Mouse (Mus musculus) thymus, adult 2 months (tissue): ENCODE results near the gene Chmp2a. TPM values are rescaled to one million over a fixed set of nuclear protein-coding genes. Genes with fewer than 3 reads are reported as not detected.

Experiments
- DNase-seq: peaks from one replicate; pipeline ENCODE4 v3.0.0; 2021
- H3K27ac ChIP-seq: fragments of 200-500 bp; 2 replicates; pipeline ENCODE4 v1.5.1; 2012; ENCODE audit warnings: low read length, control low read depth; ENCODE audit not compliant: control insufficient read depth, insufficient read depth
- H3K27me3 ChIP-seq: fragments of 200-500 bp; 2 replicates; pipeline ENCODE4 v1.6.1; 2012; ENCODE audit warnings: mild to moderate bottlenecking, low read length, moderate library complexity, mixed read lengths; ENCODE audit not compliant: control insufficient read depth, insufficient read depth
- H3K36me3 ChIP-seq: fragments of 200-500 bp; 2 replicates; pipeline ENCODE4 v1.6.1; 2012; ENCODE audit warnings: mild to moderate bottlenecking, low read length, moderate library complexity; ENCODE audit not compliant: control insufficient read depth, insufficient read depth
- H3K4me1 ChIP-seq: fragments of 200-500 bp; replicated peaks from 2 replicates; pipeline ENCODE4 v1.6.1; 2012; ENCODE audit warnings: low read length; ENCODE audit not compliant: control insufficient read depth, insufficient read depth
- H3K4me3 ChIP-seq: fragments of 200-500 bp; 2 replicates; pipeline ENCODE4 v1.5.1; 2012; ENCODE audit warnings: mild to moderate bottlenecking, low read length, control low read depth, moderate library complexity; ENCODE audit not compliant: control insufficient read depth, insufficient read depth
- CTCF ChIP-seq: fragments of 200-500 bp; IDR thresholded peaks from 2 replicates; pipeline ENCODE4 v1.5.1; 2012; ENCODE audit warnings: mild to moderate bottlenecking, control low read depth, low read length, moderate library complexity, borderline replicate concordance; ENCODE audit not compliant: control insufficient read depth, poor library complexity, insufficient read depth; ENCODE audit errors: extremely low read depth
- POLR2A ChIP-seq: fragments of 200-500 bp; IDR thresholded peaks from 2 replicates; pipeline ENCODE4 v1.6.1; 2012; ENCODE audit warnings: mild to moderate bottlenecking, low read length, control low read depth, moderate library complexity; ENCODE audit not compliant: control insufficient read depth, poor library complexity, insufficient read depth; ENCODE audit errors: extremely low read depth
- WGBS: fragments of 180-500 bp; shearing (Covaris S2); methylation state at CpG from one replicate; pipeline ENCODE4 v1.1.7; 2018; 5-methylcytosine and 5-hydroxymethylcytosine counted together
- polyA plus RNA-seq: library from polyadenylated mRNA; depleted of rRNA; stranded (reverse); fragments of >200 nt; gene quantifications from 2 replicates; pipeline ENCODE4 v1.2.3, GENCODE M21; 2012

Chmp2a gene
- polyA plus RNA-seq, 1 experiment: 65.7 TPM

DNA sequence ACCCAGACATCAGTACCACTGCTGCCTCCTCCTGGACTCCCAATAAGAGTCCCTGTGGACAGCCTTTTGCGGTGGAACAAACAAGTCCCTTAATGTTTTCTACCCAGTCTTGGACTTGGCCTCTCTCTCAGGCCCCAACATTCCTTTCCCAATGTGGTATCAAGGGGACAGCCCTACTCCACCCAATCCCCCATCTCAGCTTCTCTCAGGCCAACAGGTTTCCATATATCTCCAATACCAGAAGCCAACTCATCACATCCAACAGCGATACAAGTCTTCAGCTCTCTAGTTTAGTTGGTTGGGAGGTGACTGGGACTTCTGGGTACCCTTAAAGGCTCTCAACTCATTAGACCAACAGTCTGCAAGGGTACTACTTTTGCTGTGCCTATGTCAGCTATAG lies 18.9 kb upstream of the Chmp2a start:
- no peaks in the 10 kb centered on the region for H3K27me3 ChIP-seq
- H3K4me3 ChIP-seq: no peak overlapping the region
- 96% methylated on average over 2 of the region's 2 CpGs for WGBS
- no peak for DNase-seq
- no peak for TF ChIP-seq POLR2A
- no peak for TF ChIP-seq CTCF
- H3K36me3 ChIP-seq: no peaks in the 10 kb centered on the region
- no peak overlapping the region for H3K27ac ChIP-seq
- H3K4me1 ChIP-seq: 0 out of 2 replicates have a peak, but pooled peaks cover 2% of the 10 kb centered on the region

DNA sequence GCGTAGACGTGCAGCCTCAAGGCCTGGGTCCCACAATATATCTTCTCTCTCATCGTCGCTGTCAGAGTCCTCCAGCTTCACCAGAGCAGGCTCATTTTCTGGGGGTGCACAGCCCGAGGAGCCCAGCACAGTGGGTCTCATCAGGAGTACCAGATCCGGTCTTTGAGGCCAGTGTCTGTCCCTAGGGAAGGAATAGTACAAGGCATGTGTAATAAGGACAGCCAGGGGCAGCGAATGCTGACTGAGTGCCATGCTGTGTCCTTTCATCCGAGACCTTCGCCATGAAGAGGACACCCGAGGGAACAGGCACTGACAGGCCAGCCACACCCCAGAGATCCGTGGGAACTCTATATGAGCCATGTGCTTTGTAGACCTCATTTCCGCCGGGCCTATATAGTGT lies 18.4 kb upstream of the Chmp2a start:
- H3K27me3 ChIP-seq: no peaks in the 10 kb centered on the region
- 95% methylated on average over 13 of the region's 13 CpGs for WGBS
- H3K4me3 ChIP-seq: no peak overlapping the region
- H3K27ac ChIP-seq: no peak overlapping the region
- DNase-seq: no peak
- 0 out of 2 replicates have a peak, but pooled peaks cover 2% of the 10 kb centered on the region for H3K4me1 ChIP-seq
- TF ChIP-seq POLR2A (no peak), CTCF (no peak)
- no peaks in the 10 kb centered on the region for H3K36me3 ChIP-seq

DNA sequence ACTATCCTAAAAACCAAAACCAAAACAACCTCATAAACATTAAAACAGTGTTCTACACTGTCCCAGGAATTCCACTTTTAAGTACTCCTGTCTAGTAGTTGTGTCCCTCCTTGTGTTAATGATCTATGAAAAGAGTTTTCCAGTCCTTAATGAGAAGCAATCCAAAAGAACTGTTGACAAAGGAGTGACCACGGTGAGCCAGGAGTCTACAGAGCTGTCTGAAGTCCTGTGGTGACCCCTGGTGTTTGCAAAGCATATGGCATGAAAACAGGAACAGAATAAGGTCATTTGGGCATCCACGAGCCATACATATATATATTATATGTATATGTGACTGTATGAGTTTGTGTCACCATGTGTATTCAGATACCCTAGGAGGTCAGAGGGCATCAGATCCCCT lies 11.5 kb upstream of the Chmp2a start:
- no peak for TF ChIP-seq POLR2A
- TF ChIP-seq CTCF: no peak
- Histone ChIP-seq H3K27ac (no peak overlapping the region), H3K4me3 (no peak overlapping the region), H3K36me3 (no peaks in the 10 kb centered on the region), H3K27me3 (peaks cover 19% of the 10 kb centered on the region; the same call in 1 of the 2 replicates), H3K4me1 (peaks cover 10% of the 10 kb centered on the region)
- 2% methylated on average over 2 of the region's 2 CpGs for WGBS
- peak; percentile 72 for DNase-seq

DNA sequence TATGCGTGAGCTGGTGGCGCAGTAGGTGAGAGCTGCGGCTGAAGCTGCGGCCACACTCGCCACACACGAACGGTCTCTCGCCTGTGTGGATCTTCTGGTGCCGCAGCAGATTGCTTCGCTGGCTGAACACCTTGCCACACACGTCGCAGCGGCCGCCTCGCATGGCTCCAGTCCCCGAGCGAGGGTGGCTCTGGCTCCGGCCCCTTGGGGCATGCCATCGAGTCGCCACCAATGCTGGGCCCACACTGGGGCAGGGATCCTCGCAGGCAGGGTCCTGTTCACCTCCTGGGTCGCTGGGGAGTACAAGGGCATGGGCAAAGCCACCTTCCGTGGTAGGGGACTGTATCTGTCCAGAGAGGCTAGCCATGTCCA lies 9.6 kb upstream of the Chmp2a start:
- Histone ChIP-seq H3K36me3 (no peaks in the 10 kb centered on the region), H3K27me3 (peaks cover 19% of the 10 kb centered on the region; the same call in 1 of the 2 replicates), H3K27ac (no peak overlapping the region), H3K4me3 (no peak overlapping the region), H3K4me1 (peaks cover 10% of the 10 kb centered on the region)
- no peak for TF ChIP-seq POLR2A
- TF ChIP-seq CTCF: no peak
- WGBS: 8% methylated on average over 23 of the region's 23 CpGs
- no peak for DNase-seq

DNA sequence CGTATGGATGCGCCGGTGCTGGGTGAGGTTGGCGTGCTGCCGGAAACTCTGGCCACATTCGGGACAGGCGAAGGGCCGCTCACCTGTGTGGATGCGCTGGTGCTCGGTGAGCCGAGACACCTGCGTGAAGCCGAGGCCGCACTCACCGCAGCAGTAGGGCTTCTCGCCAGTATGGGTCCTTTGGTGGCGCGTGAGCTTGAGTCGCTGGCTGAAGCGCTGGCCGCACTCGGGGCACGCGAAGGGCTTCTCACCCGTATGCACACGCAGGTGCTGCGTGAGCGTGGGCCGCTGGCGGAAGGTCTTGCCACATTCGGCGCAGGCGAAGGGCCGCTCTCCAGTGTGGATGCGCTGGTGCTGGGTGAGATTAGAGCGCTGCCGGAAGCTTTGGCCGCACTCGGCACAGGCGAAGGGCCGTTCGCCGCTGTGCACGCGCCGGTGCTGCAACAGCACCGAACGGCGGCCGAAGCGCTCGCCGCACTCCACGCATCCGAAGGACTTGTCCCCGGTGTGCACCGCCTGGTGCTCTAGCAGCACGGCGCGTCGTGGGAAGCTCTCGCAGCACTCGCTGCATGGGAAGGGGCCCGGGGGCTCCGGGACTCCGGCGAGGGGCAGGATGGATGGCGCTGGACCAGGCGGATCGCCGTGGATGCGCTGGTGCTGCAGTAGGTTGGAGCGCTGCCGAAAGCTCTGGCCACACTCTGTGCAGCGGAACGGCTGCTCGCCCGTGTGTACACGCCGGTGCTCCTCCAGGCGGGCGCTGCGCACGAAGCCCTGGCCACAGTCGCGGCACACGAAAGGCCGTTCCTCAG lies 9.0 kb upstream of the Chmp2a start:
- Histone ChIP-seq H3K27ac (no peak overlapping the region), H3K4me3 (no peak overlapping the region), H3K36me3 (no peaks in the 10 kb centered on the region), H3K4me1 (peaks cover 14% of the 10 kb centered on the region), H3K27me3 (peaks cover 19% of the 10 kb centered on the region; the same call in 1 of the 2 replicates)
- TF ChIP-seq CTCF: no peak
- no peak for TF ChIP-seq POLR2A
- 16% methylated on average over 88 of the region's 88 CpGs for WGBS
- no peak for DNase-seq

DNA sequence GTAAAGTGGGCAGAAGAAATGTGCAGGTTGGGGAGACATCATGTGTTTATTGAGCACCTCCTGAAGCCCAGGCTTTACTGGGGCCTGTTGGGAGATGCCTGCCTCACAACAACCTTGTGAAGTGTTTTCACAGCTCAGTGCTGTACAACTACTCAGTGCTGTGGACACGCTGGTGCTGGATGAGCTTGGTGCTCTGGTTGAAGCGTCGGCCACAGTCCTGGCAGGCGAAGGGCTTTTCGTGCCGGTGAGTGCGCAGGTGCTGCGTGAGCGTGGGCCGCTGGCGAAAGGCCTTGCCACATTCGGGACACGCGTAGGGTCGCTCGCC lies 8.5 kb upstream of the Chmp2a start:
- TF ChIP-seq CTCF: no peak
- TF ChIP-seq POLR2A: no peak
- H3K27me3 ChIP-seq: peaks cover 19% of the 10 kb centered on the region; the same call in 1 of the 2 replicates
- no peak overlapping the region for H3K27ac ChIP-seq
- no peak overlapping the region for H3K4me3 ChIP-seq
- no peaks in the 10 kb centered on the region for H3K36me3 ChIP-seq
- 88% methylated on average over 16 of the region's 16 CpGs for WGBS
- DNase-seq: no peak
- peaks cover 17% of the 10 kb centered on the region for H3K4me1 ChIP-seq
